Mouse (Mus musculus) brown adipose tissue, adult 24 weeks (tissue): ENCODE data around the gene Tns3. TPM values are rescaled to one million over a fixed set of nuclear protein-coding genes. Genes with fewer than 3 reads are reported as not detected.
"Not testable (repeated sequence)": the region's sequence is repeated elsewhere in the genome, so short reads cannot be mapped to it uniquely, and the experiment has no call there.

ENCODE experiments used
- H3K27ac ChIP-seq: fragments of 200-500 bp; replicated peaks from 2 replicates; pipeline ENCODE4 v1.5.1; 2012; ENCODE audit warnings: low read depth, mild to moderate bottlenecking, low read length
- H3K4me1 ChIP-seq: fragments of 200-500 bp; 2 replicates; pipeline ENCODE4 v1.6.1; 2012; ENCODE audit warnings: low read length, mixed read lengths; ENCODE audit not compliant: control insufficient read depth, insufficient read depth, insufficient read length
- H3K4me3 ChIP-seq: fragments of 200-500 bp; 2 replicates; pipeline ENCODE4 v1.5.1; 2012; ENCODE audit warnings: low read depth, mild to moderate bottlenecking, low read length, moderate library complexity; ENCODE audit not compliant: insufficient read depth
- polyA plus RNA-seq: library from polyadenylated mRNA; stranded (reverse); fragments of >200 nt; gene quantifications from 2 replicates; pipeline ENCODE4 v1.2.4, GENCODE M21; 2012; ENCODE audit not compliant: missing spikeins, insufficient read depth, insufficient read length

The Tns3 gene
- polyA plus RNA-seq, 1 experiment, result 3.0 TPM

GRCm38 (mm10) chr11:8568829-8569228, 95.5 kb downstream of the Tns3 start:
- H3K4me3 ChIP-seq, result no peak overlapping the region
- H3K4me1 ChIP-seq, result no peaks in the 10 kb centered on the region
- no peak overlapping the region for H3K27ac ChIP-seq

- no peak overlapping the region for H3K4me3 ChIP-seq
- H3K27ac ChIP-seq, result no peak overlapping the region
- H3K4me1 ChIP-seq, result no peaks in the 10 kb centered on the region
Observed at GRCm38 (mm10) chr11:8566250-8566853, 98.0 kb downstream of the Tns3 start.

GRCm38 (mm10) chr11:8558761-8559282, 105.5 kb downstream of the Tns3 start:
- Histone ChIP-seq H3K27ac (no peak overlapping the region), H3K4me3 (no peak overlapping the region), H3K4me1 (no peaks in the 10 kb centered on the region)

- Histone ChIP-seq H3K4me3 (no peak overlapping the region), H3K4me1 (no peaks in the 10 kb centered on the region), H3K27ac (no peak overlapping the region)
Observed at GRCm38 (mm10) chr11:8558258-8558657, 106.1 kb downstream of the Tns3 start.

GRCm38 (mm10) chr11:8557006-8557405, 107.3 kb downstream of the Tns3 start:
- Histone ChIP-seq H3K27ac (no peak overlapping the region), H3K4me3 (no peak overlapping the region)

GRCm38 (mm10) chr11:8551710-8552109, 112.6 kb downstream of the Tns3 start:
- Histone ChIP-seq H3K4me3 (no peak overlapping the region), H3K27ac (no peak overlapping the region), H3K4me1 (no peaks in the 10 kb centered on the region)

More at GRCm38 (mm10) chr11:8557006-8557405, 107.3 kb downstream of the Tns3 start:
- H3K4me1 ChIP-seq, result no peaks in the 10 kb centered on the region

- no peaks in the 10 kb centered on the region for H3K4me1 ChIP-seq
- H3K4me3 ChIP-seq, result no peak overlapping the region
- H3K27ac ChIP-seq, result no peak overlapping the region
Observed at GRCm38 (mm10) chr11:8547661-8548060, 116.7 kb downstream of the Tns3 start.

- Histone ChIP-seq H3K27ac (no peak overlapping the region), H3K4me3 (no peak overlapping the region), H3K4me1 (no peaks in the 10 kb centered on the region)
Observed at GRCm38 (mm10) chr11:8545798-8546197, 118.5 kb downstream of the Tns3 start.

GRCm38 (mm10) chr11:8544355-8544754, 120.0 kb downstream of the Tns3 start:
- H3K27ac ChIP-seq, result no peak overlapping the region
- H3K4me3 ChIP-seq, result no peak overlapping the region
- H3K4me1 ChIP-seq, result no peaks in the 10 kb centered on the region

- Histone ChIP-seq H3K4me1 (no peaks in the 10 kb centered on the region), H3K4me3 (no peak overlapping the region), H3K27ac (no peak overlapping the region)
Observed at GRCm38 (mm10) chr11:8541222-8541815, 123.0 kb downstream of the Tns3 start.

- no peak overlapping the region for H3K27ac ChIP-seq
- no peak overlapping the region for H3K4me3 ChIP-seq
- no peaks in the 10 kb centered on the region for H3K4me1 ChIP-seq
Observed at GRCm38 (mm10) chr11:8539593-8540265, 124.6 kb downstream of the Tns3 start.

GRCm38 (mm10) chr11:8537013-8537614, 127.2 kb downstream of the Tns3 start:
- no peak overlapping the region for H3K4me3 ChIP-seq
- no peak overlapping the region for H3K27ac ChIP-seq
- H3K4me1 ChIP-seq, result no peaks in the 10 kb centered on the region

- Histone ChIP-seq H3K4me1 (no peaks in the 10 kb centered on the region), H3K4me3 (no peak overlapping the region), H3K27ac (no peak overlapping the region)
Observed at GRCm38 (mm10) chr11:8534893-8535292, 129.4 kb downstream of the Tns3 start.

- H3K27ac ChIP-seq, H3K4me1 ChIP-seq, H3K4me3 ChIP-seq: not testable (repeated sequence)
Observed at GRCm38 (mm10) chr11:8532771-8533170, 131.6 kb downstream of the Tns3 start.

- no peaks in the 10 kb centered on the region for H3K4me1 ChIP-seq
- H3K4me3 ChIP-seq, result no peak overlapping the region
- H3K27ac ChIP-seq, result no peak overlapping the region
Observed at GRCm38 (mm10) chr11:8532112-8532747, 132.1 kb downstream of the Tns3 start.
